Mouse (Mus musculus): Measurements from ENCODE around the gene Zfp541. TPM values are rescaled to one million over a fixed set of nuclear protein-coding genes. Genes with fewer than 3 reads are reported as not detected.

Zfp541 gene
- polyA plus RNA-seq (2012; fragmentation: generic; extraction: Trizol): not detected

- H3ac ChIP-seq (ENCODE audit: control insufficient read depth, insufficient read length): no peak within 1 kb of the TSS
- H3K27me3 ChIP-seq (ENCODE audit: control insufficient read depth, insufficient read depth, insufficient read length): no peaks in the 10 kb centered on the region
- no peak within 1 kb of the TSS for H3K4me3 ChIP-seq
- H3K79me2 ChIP-seq (ENCODE audit: control insufficient read depth, insufficient read depth): no peaks in the 10 kb centered on the region
- TF ChIP-seq REST (IDR thresholded peaks at IDR 0.05; ENCODE audit: insufficient read depth, insufficient read length): no peak
- no peak for TF ChIP-seq MYOG (IDR thresholded peaks at IDR 0.05; ENCODE audit: control insufficient read depth in 1 of 3, insufficient read depth in 1 of 3, insufficient read length in 2 of 3, low read depth in 2 of 3)
- H3K4me2 ChIP-seq (ENCODE audit: low read depth): no peak within 1 kb of the TSS
- no peaks in the 10 kb centered on the region for H3K36me3 ChIP-seq (ENCODE audit: control insufficient read depth, insufficient read depth)
These were observed at the start of gene Zfp541 for GRCm38 (mm10) chr7:16061219-16062098. Zfp541 (plus strand) TSS chr7:16061814.

- no peaks in the 10 kb centered on the region for H3K36me3 ChIP-seq (ENCODE audit: control insufficient read depth, insufficient read depth)
- no peaks in the 10 kb centered on the region for H3K27me3 ChIP-seq (ENCODE audit: control insufficient read depth, insufficient read depth, insufficient read length)
- no peak overlapping the region for H3K4me3 ChIP-seq
- H3ac ChIP-seq (ENCODE audit: control insufficient read depth, insufficient read length): no peak overlapping the region
- H3K79me2 ChIP-seq (ENCODE audit: control insufficient read depth, insufficient read depth): peaks cover 77% of the 10 kb centered on the region
- H3K4me2 ChIP-seq (ENCODE audit: low read depth): no peak overlapping the region
- TF ChIP-seq E2F4 (IDR thresholded peaks at IDR 0.05; ENCODE audit: insufficient read depth) (no peak), REST (IDR thresholded peaks at IDR 0.05; ENCODE audit: insufficient read depth, insufficient read length) (no peak), SRF (IDR thresholded peaks at IDR 0.05; ENCODE audit: control insufficient read depth, insufficient read length, low read depth) (no peak), TCF12 (IDR thresholded peaks at IDR 0.05; ENCODE audit: insufficient read depth, poor library complexity, severe bottlenecking) (no peak), MAX (IDR thresholded peaks at IDR 0.05; ENCODE audit: low read depth) (no peak), MYOD1 (IDR thresholded peaks at IDR 0.05; ENCODE audit: control insufficient read depth in 1 of 3, insufficient read length in 2 of 3, low read depth in 2 of 3) (no peak), USF1 (IDR thresholded peaks at IDR 0.05; ENCODE audit: low read depth) (no peak), POLR2A (IDR thresholded peaks at IDR 0.05; ENCODE audit: insufficient read length, low read depth) (no peak), MYOG (IDR thresholded peaks at IDR 0.05; ENCODE audit: control insufficient read depth in 1 of 3, insufficient read depth in 1 of 3, insufficient read length in 2 of 3, low read depth in 2 of 3) (no peak), POLR2AphosphoS2 (IDR thresholded peaks at IDR 0.05; ENCODE audit: insufficient read length, low read depth) (no peak), TCF3 (IDR thresholded peaks at IDR 0.05; ENCODE audit: insufficient read length, low read depth) (no peak), CEBPB (IDR thresholded peaks at IDR 0.05; ENCODE audit: insufficient read depth, poor library complexity, severe bottlenecking) (no peak)
These were observed 48.9 kb upstream of the Zfp541 start for GRCm38 (mm10) chr7:16012576-16013263.

- no peaks in the 10 kb centered on the region for H3K27me3 ChIP-seq (ENCODE audit: control insufficient read depth, insufficient read depth, insufficient read length)
- H3K4me3 ChIP-seq: no peak overlapping the region
- no peak overlapping the region for H3ac ChIP-seq (ENCODE audit: control insufficient read depth, insufficient read length)
- TF ChIP-seq USF1 (IDR thresholded peaks at IDR 0.05; ENCODE audit: low read depth) (no peak), TCF3 (IDR thresholded peaks at IDR 0.05; ENCODE audit: insufficient read length, low read depth) (no peak), TCF12 (IDR thresholded peaks at IDR 0.05; ENCODE audit: insufficient read depth, poor library complexity, severe bottlenecking) (no peak), CEBPB (IDR thresholded peaks at IDR 0.05; ENCODE audit: insufficient read depth, poor library complexity, severe bottlenecking) (no peak), E2F4 (IDR thresholded peaks at IDR 0.05; ENCODE audit: insufficient read depth) (no peak), MYOG (IDR thresholded peaks at IDR 0.05; ENCODE audit: control insufficient read depth in 1 of 3, insufficient read depth in 1 of 3, insufficient read length in 2 of 3, low read depth in 2 of 3) (no peak), POLR2A (IDR thresholded peaks at IDR 0.05; ENCODE audit: insufficient read length, low read depth) (no peak), POLR2AphosphoS2 (IDR thresholded peaks at IDR 0.05; ENCODE audit: insufficient read length, low read depth) (no peak), SRF (IDR thresholded peaks at IDR 0.05; ENCODE audit: control insufficient read depth, insufficient read length, low read depth) (no peak), MYOD1 (IDR thresholded peaks at IDR 0.05; ENCODE audit: control insufficient read depth in 1 of 3, insufficient read length in 2 of 3, low read depth in 2 of 3) (no peak)
- H3K36me3 ChIP-seq (ENCODE audit: control insufficient read depth, insufficient read depth): no peaks in the 10 kb centered on the region
- peaks cover 74% of the 10 kb centered on the region for H3K79me2 ChIP-seq (ENCODE audit: control insufficient read depth, insufficient read depth)
- H3K4me2 ChIP-seq (ENCODE audit: low read depth): no peak overlapping the region
These were observed 47.8 kb upstream of the Zfp541 start for GRCm38 (mm10) chr7:16013722-16014275.

GRCm38 (mm10) chr7:16014521-16015175, 47.0 kb upstream of the Zfp541 start:
- no peak overlapping the region for H3K4me2 ChIP-seq (ENCODE audit: low read depth)
- peaks cover 76% of the 10 kb centered on the region for H3K79me2 ChIP-seq (ENCODE audit: control insufficient read depth, insufficient read depth)
- no peak overlapping the region for H3ac ChIP-seq (ENCODE audit: control insufficient read depth, insufficient read length)
- H3K36me3 ChIP-seq (ENCODE audit: control insufficient read depth, insufficient read depth): no peaks in the 10 kb centered on the region
- TF ChIP-seq SRF (IDR thresholded peaks at IDR 0.05; ENCODE audit: control insufficient read depth, insufficient read length, low read depth) (no peak), USF1 (IDR thresholded peaks at IDR 0.05; ENCODE audit: low read depth) (no peak)
- H3K27me3 ChIP-seq (ENCODE audit: control insufficient read depth, insufficient read depth, insufficient read length): no peaks in the 10 kb centered on the region
- no peak overlapping the region for H3K4me3 ChIP-seq

Data from myocyte (in vitro differentiated cells).